Mouse (Mus musculus) urinary bladder, adult 18-20 months (tissue): Measurements from ENCODE around the gene Cds2.
"Not testable (repeated sequence)": the region's sequence is repeated elsewhere in the genome, so short reads cannot be mapped to it uniquely, and the experiment has no call there.

ENCODE experiments used
- DNase-seq, 2 experiments: peaks; one replicate each; pipeline ENCODE4 v3.0.0; 2022; ENCODE audit warnings: low spot score in 2 of 2, mixed read lengths in 2 of 2

Gene Cds2

GRCm38 (mm10) chr2:132265196-132265595 is 2.2 kb downstream of the Cds2 start:
- DNase-seq = no peak

- DNase-seq = no peak
Observed at GRCm38 (mm10) chr2:132266086-132266485, 3.1 kb downstream of the Cds2 start.

DNA sequence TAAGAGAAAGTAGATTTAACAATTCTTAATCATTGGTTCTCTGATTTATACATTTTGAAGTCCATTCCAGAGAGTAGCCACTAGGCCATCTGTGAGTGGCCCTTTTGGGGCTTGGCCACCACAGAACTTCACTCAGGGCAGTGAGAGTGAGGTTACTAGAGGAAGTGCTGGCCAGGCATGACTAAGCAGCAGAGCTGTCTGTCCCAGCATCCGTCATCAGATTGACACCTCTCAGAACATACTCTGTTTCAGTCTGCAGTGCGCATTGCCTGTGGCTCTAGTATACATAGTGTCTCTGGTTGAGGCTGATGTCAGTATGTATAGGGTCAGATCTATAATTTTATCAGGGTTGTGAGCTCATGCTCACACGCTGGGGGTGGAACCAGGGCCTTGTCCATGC is 6.3 kb downstream of the Cds2 start:
- DNase-seq = no peak

- no peak for DNase-seq
Observed at GRCm38 (mm10) chr2:132270331-132270951, 7.5 kb downstream of the Cds2 start.

DNA sequence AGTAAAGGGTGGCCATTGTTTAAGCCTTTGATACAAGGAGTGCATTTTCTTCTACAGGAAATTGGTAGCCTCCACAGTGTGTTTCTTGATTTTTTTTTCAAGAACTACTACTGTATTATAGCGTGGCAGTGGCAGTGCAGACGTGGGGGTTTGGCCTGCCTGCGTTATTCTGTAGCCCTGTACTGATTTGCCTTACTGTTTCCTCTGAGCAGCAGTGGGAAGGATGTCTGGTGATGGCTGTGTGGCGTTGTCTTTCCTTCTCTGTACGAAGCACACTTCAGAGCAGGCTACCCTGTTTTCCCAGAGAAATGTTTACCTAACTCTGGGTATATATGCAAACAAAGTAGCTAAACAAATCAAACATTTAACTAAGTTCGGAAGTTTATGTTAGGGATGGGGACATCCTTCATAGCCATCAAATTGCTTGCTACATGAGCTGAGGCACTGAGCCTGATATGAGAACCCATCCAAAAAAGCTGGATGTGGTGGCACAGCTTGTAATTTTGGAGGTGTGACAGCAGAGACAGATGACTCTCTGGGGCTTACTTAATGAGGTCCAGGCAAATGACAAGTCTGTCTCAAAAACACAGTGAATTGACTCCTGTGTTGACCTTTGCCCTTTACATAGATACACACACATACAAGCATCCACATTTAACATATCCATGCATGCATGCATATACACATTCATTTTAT is 9.9 kb downstream of the Cds2 start:
- no peak for DNase-seq

GRCm38 (mm10) chr2:132275527-132275926 is 12.6 kb downstream of the Cds2 start:
- DNase-seq = no peak

DNA sequence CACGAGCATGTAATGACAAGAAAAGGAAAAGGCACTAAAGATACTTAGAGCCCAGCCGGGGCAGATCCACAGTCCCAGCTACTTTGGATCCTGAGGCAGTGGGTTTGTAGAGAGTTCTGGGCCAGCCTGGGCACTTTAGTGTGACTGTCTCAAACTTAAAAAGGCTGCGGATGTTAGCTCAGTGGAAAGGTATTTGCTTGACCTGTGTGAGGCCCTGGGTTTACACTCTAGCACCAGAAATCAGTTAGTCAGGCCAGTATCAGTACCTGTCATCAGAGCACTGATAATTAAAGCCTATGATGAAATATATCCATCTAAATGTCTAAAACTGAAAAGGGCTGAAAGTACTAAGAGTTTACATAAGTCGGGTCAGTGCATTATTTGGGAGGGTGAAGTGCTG is 13.3 kb downstream of the Cds2 start:
- no peak for DNase-seq

DNA sequence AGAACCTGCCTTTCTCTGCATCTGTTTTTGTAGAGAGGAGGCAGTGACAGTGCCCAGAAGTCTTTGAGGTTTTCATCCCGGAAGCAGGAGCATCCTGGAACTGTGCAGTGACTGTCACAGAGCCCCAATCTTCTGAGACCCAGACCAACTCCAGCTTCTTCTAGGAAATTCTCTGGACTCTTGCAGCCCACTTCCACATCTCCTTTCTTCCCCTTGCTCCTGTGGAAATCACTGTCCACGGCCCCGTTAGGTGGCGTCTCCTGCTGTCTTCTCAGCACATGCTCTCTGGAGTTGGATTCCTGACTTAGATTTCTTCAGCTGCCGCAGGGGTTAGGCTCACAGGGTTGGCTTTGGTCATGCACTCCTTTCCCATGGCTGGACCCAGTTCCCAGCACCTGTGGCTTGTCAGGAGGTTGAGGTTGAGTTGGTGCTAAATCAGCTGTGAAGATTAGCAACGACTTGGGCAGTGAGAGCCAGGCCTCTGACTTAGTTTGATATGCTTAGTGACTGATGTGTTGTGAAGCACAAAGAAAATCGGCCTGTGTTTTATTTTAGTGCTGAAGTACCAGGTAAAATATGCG is 15.4 kb downstream of the Cds2 start:
- no peak for DNase-seq

GRCm38 (mm10) chr2:132279336-132279882 is 16.5 kb downstream of the Cds2 start:
- no peak for DNase-seq

DNA sequence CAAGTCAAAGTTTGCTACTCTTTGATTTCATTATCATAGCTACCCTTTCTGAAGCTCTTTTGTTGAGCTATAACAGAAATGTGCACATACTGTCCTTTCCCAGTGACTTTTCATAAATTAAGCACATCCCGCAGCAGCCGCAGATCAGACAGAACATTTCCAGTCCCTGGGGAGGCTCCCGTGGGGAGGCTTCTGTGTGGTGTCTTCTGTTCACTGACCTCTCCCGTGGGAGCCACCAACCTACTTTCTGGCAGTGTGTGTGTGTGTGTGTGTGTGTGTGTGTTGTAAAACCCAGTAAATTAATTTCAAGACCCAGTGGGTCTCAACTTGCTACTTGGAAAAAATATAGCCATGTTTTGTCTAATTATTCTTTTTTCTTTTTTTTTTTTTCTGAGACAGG is 17.0 kb downstream of the Cds2 start:
- no peak for DNase-seq

GRCm38 (mm10) chr2:132280518-132281120 is 17.7 kb downstream of the Cds2 start:
- DNase-seq = no peak

GRCm38 (mm10) chr2:132281560-132282452 is 18.9 kb downstream of the Cds2 start:
- no peak for DNase-seq

DNA sequence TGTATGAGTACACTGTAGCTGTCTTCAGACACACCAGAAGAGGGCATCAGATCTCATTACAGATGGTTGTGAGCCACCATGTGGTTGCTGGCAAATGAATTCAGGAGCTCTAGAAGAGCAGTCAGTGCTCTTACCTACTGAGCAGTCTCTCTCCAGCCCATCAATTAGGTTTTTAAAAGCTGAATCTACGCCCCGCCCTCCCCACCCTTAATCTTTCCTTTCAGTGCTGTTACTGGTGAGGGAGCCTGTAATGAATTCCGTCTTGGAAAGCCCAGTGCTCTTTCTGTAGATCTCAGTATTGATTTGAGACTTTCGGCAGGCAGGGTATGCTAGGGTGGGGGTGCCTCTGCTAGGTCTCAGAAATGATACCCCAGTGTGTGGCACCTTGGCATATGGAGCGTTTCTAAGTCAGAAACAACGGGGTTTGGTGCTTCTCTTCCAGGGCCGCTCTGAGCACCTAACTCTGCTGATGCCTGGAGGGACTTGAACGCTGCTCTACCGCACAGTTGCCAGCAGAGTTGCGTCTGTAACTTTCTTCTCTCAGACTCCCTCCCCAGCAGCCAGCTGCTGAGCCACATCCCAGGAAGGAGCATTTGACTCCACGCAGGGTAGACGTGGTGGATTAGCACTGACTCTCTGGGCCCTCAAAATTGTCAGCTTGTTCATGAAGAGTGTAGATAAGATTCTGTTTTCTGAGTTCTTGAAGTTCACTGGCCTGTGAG is 19.7 kb downstream of the Cds2 start:
- no peak for DNase-seq

DNA sequence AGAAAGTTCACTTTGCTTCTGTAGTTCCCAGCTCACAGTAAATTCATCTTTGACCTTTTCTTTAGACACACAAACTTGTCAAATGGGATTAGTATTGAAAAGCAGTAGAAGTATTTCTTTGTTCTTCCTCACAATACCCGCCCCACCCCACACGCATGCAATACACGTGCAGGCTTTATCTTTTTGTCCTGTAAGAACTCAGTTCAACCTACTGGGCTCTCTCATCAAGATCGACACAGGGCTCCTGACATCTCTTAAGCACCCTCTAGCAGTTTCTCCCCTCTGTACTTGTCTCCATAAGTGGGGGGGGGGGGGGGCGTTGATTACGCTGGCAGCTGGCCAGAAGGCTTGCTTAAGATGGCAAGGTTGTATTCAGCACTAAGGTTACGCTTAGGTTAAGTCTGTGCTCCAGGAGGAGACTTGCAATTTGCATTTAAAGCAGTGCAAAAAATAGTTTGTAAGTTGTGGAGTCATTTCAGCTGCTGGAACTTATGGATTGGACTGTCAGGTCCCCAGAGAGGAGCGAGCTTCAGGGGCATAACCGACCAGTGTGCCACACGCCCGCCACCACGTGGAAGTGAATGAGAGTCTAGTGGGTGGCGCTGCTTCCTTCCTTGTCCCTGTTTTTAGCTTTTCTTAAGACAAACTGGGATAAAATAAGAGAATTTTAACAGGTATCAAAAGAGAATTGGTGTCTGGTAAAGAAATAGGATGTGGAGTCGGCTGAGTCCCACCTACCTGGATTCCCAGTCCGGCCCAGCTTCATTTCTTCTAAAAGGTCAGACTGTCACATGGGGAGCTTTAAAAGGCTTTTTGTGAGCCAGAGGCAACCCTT is 20.5 kb downstream of the Cds2 start:
- no peak for DNase-seq

GRCm38 (mm10) chr2:132284492-132285139 is 21.7 kb downstream of the Cds2 start:
- DNase-seq = no peak

GRCm38 (mm10) chr2:132285722-132286121 is 22.8 kb downstream of the Cds2 start:
- not testable (repeated sequence) for DNase-seq

DNA sequence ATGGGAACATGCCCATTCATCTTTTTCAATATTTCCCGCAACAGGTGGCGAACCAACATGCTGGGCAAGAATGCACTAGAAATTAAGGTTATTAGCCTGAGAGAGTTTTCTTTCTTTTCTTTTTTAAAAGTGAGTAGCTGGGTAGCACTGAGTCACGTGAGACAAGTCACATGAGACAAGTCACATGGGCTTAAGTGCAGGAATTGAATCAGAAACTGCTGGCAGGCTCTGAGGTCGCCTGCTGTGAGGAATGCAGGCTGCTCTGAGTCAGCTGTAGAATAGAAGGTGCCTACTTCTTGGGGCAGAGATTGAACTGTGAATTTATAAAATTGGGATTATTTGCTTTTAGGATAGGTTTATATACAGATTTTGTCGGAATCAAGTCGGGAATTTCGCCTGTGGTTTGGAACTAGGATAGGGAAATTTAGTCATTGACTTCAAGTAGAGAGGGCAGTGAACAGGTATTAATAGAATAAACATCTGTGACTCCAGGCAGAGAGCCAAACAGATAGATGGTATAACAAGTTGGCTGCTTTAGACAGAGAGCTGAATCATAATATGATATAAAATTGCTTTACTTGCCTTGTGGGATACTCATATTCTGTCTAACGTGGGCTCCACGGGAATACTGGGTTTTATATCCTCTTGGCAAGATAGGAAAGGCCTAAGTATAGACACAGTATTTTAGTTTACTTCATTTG is 23.6 kb downstream of the Cds2 start:
- DNase-seq = no peak

GRCm38 (mm10) chr2:132289213-132289612 is 26.3 kb downstream of the Cds2 start:
- not testable (repeated sequence) for DNase-seq

DNA sequence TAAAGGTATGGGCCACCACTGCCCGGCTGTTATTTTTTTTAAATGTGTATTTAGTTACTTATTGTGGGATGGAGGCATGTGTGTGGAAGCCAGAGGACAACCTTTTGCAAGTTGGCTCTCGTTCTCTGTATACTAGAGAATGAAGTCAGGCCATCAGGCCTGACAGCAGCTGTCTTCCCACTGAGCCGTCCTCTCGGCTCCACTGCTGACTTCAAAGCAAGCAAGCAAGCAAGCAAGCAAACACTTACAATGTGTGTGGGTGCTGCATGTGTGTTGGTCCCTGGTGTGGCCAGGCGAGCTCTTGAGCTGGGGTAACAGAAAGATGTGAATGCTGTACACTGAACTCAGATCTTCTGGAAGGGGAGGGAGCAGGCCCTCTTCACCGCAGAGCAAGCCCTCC is 27.9 kb downstream of the Cds2 start:
- DNase-seq = no peak
